Mouse (Mus musculus): ENCODE measurements around the gene Emcn. TPM values are rescaled to one million over a fixed set of nuclear protein-coding genes. Genes with fewer than 3 reads are reported as not detected.

Emcn gene
- total and polyA plus RNA-seq, 3 experiments = not detected

DNA sequence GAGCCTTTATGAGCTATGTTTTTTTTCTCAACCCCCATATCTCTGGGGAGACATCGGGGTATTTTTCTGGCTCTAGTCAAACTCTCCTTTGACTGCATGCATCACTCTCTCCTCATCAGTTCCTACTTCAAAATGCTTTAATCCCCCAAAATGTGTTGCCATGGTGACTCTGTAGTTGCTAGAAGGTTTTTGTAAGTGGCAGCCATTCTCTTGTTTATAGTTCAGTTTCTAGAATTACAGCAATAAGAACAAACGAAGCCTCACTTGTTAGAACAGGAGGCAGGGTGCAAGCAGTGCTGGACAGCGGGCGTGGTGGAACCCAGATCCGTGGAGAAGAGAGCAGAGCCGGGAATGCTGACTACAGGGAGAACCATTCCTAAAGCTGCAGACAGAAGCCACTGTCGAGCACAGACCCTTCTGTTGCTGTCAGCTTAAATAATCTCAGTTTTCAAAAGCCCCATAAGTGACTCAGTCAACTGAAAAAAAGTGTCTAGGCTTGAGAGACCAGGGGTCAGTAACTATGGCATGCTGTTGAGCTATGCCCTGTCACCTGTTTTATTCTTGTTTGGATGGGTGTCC, 139.0 kb downstream of the Emcn start:
- Histone ChIP-seq H3K27me3 (ENCODE audit: control insufficient read depth in 1 of 2, insufficient read depth in 2 of 2, low read length in 2 of 2) (no peaks in the 10 kb centered on the region), H3K36me3 (ENCODE audit: control insufficient read depth in 1 of 2, insufficient read depth in 2 of 2, low read length in 2 of 2) (no peaks in the 10 kb centered on the region), H3K79me2 (ENCODE audit: control insufficient read depth, insufficient read depth, low read length, poor library complexity) (no peaks in the 10 kb centered on the region), H3K9me3 (replicated peaks; ENCODE audit: insufficient read depth, low read length) (no peaks in the 10 kb centered on the region), H3K27ac (ENCODE audit: control insufficient read depth, low read depth, low read length) (no peak overlapping the region), H3K9ac (ENCODE audit: control insufficient read depth, low read depth, low read length, poor library complexity, severe bottlenecking) (no peak overlapping the region), H3K4me1 (ENCODE audit: control insufficient read depth in 1 of 2, insufficient read depth in 2 of 2, low read length in 2 of 2) (no peaks in the 10 kb centered on the region), H3K4me3 (ENCODE audit: control insufficient read depth in 1 of 2, insufficient read depth in 1 of 2, low read depth in 2 of 2, low read length in 2 of 2) (no peak overlapping the region)
- no peak for DNase-seq (ENCODE audit: low read depth, low spot score)
- no peak for TF ChIP-seq E2F4 (IDR thresholded peaks at IDR 0.05; ENCODE audit: borderline replicate concordance, low read depth, low read length)
- TF ChIP-seq POLR2A (IDR thresholded peaks at IDR 0.05; ENCODE audit: control insufficient read depth in 1 of 2, insufficient read depth in 1 of 2, low read depth in 1 of 2, low read length in 2 of 2, poor library complexity in 1 of 2) = no peak
- no peak for TF ChIP-seq CHD2 (IDR thresholded peaks at IDR 0.05; ENCODE audit: low read length)
- no peak for TF ChIP-seq MYB (IDR thresholded peaks at IDR 0.05; ENCODE audit: low read depth, low read length)
- TF ChIP-seq MEF2A (IDR thresholded peaks at IDR 0.05; ENCODE audit: extremely low read depth, insufficient replicate concordance, low read depth, low read length, poor library complexity, severe bottlenecking) = no peak
- no peak for TF ChIP-seq RAD21 (IDR thresholded peaks at IDR 0.05; ENCODE audit: low read depth, low read length)
- no peak for TF ChIP-seq NRF1 (IDR thresholded peaks at IDR 0.05; ENCODE audit: insufficient read depth, low read depth, low read length, poor library complexity, severe bottlenecking)
- no peak for TF ChIP-seq USF1 (IDR thresholded peaks at IDR 0.05; ENCODE audit: low read depth, low read length)
- TF ChIP-seq MXI1 (IDR thresholded peaks at IDR 0.05; ENCODE audit: low read depth, low read length) = no peak
- no peak for TF ChIP-seq ZC3H11A (IDR thresholded peaks at IDR 0.05; ENCODE audit: low read depth, low read length)
- no peak for TF ChIP-seq HCFC1 (IDR thresholded peaks at IDR 0.05; ENCODE audit: low read depth, low read length)
- no peak for TF ChIP-seq TCF12 (IDR thresholded peaks at IDR 0.05; ENCODE audit: low read depth, low read length)
- TF ChIP-seq EP300 (IDR thresholded peaks at IDR 0.05; ENCODE audit: low read depth in 1 of 2, low read length in 2 of 2) = no peak
- no peak for TF ChIP-seq CHD1 (IDR thresholded peaks at IDR 0.05; ENCODE audit: low read depth, low read length)
- no peak for TF ChIP-seq SMC3 (IDR thresholded peaks at IDR 0.05; ENCODE audit: low read depth, low read length)
- TF ChIP-seq GATA1 (IDR thresholded peaks at IDR 0.05; ENCODE audit: low read depth, low read length) = no peak
- TF ChIP-seq MYC (IDR thresholded peaks at IDR 0.05; ENCODE audit: low read depth, low read length) = no peak
- TF ChIP-seq ETS1 (IDR thresholded peaks at IDR 0.05; ENCODE audit: low read depth, low read length) = no peak
- TF ChIP-seq MAZ (IDR thresholded peaks at IDR 0.05; ENCODE audit: low read depth, low read length) = no peak

DNA sequence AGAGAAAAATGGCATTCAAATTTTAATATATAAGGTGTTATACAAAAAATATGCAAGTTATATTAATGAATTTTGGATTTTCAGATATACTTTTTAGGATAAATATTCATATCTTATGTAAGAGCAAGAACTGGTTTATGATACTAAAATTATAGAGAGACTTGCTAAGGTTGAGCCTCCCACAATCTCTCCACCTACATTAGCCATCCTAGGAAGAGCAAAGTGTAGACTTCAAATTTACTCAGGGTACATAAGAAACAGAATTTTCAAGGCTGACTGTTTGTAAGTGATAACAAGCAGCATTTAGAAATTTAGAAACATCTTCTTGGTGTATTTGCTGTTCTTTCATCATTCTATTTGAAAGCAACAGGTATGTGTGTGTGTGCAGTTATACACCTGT, 140.3 kb downstream of the Emcn start:
- no peaks in the 10 kb centered on the region for H3K79me2 ChIP-seq (ENCODE audit: control insufficient read depth, insufficient read depth, low read length, poor library complexity)
- H3K4me1 ChIP-seq (ENCODE audit: control insufficient read depth in 1 of 2, insufficient read depth in 2 of 2, low read length in 2 of 2) = no peaks in the 10 kb centered on the region
- no peak for TF ChIP-seq SIN3A (IDR thresholded peaks at IDR 0.05; ENCODE audit: low read length)
- TF ChIP-seq JUND (IDR thresholded peaks at IDR 0.05; ENCODE audit: low read depth, low read length) = no peak
- no peak for TF ChIP-seq GATA1 (IDR thresholded peaks at IDR 0.05; ENCODE audit: low read depth, low read length)
- no peak for TF ChIP-seq SMC3 (IDR thresholded peaks at IDR 0.05; ENCODE audit: low read depth, low read length)
- no peaks in the 10 kb centered on the region for H3K9me3 ChIP-seq (replicated peaks; ENCODE audit: insufficient read depth, low read length)
- no peak overlapping the region for H3K9ac ChIP-seq (ENCODE audit: control insufficient read depth, low read depth, low read length, poor library complexity, severe bottlenecking)
- H3K27me3 ChIP-seq (ENCODE audit: control insufficient read depth in 1 of 2, insufficient read depth in 2 of 2, low read length in 2 of 2) = no peaks in the 10 kb centered on the region
- H3K27ac ChIP-seq (ENCODE audit: control insufficient read depth, low read depth, low read length) = no peak overlapping the region
- H3K36me3 ChIP-seq (ENCODE audit: control insufficient read depth in 1 of 2, insufficient read depth in 2 of 2, low read length in 2 of 2) = no peaks in the 10 kb centered on the region
- DNase-seq (ENCODE audit: low read depth, low spot score) = no peak
- no peak overlapping the region for H3K4me3 ChIP-seq (ENCODE audit: control insufficient read depth in 1 of 2, insufficient read depth in 1 of 2, low read depth in 2 of 2, low read length in 2 of 2)

Data from MEL (cell line).